In genomic region chr8:124393927-124394326, GRCm38 (mm10) we compare ENCODE assay signal across 12 mouse cellular contexts. TPM values are rescaled to one million over a fixed set of nuclear protein-coding genes. Genes with fewer than 3 reads are reported as not detected.
A peak's percentile ranks its signal among the peaks of the same experiment; 100 is the strongest.
DNase-seq lines count a peak whose midpoint lies in the region; ATAC-seq and TF ChIP-seq lines count a peak whose summit lies in the region.
"Had no signal": no experiment of that assay in that cellular context is flagged by ENCODE, and none has a peak within 500 bp of the region (broad histone marks: within the 10 kb centered on the region; RNA-seq: fewer than 3 reads in every experiment).

No protein-coding gene starts in this region.

- no peaks in the 10 kb centered on the region for H3K27me3 ChIP-seq in cerebellum, adult 2 months (ENCODE audit: control insufficient read depth, insufficient read depth, low read length)
- H3K27me3 ChIP-seq in limb, embryonic 11.5 days (ENCODE audit: control insufficient read depth, insufficient read depth, low read length), result no peaks in the 10 kb centered on the region
- no peaks in the 10 kb centered on the region for H3K27me3 ChIP-seq in limb, embryonic 10.5 days (ENCODE audit: low read depth, poor library complexity, severe bottlenecking)
- peaks cover 15% of the 10 kb centered on the region for H3K27me3 ChIP-seq in CH12.LX (replicated peaks)
- H3K27me3 ChIP-seq in embryonic facial prominence, embryonic 10.5 days (replicated peaks; ENCODE audit: low read depth, poor library complexity, severe bottlenecking), result no peaks in the 10 kb centered on the region

- H3K9ac ChIP-seq in limb, embryonic 11.5 days (ENCODE audit: low read length), result no peak overlapping the region
- H3K9ac ChIP-seq in CH12.LX (ENCODE audit: insufficient read depth, low read depth), result no peak overlapping the region

- no peak for DNase-seq in cerebellum, adult 2 months
- DNase-seq in limb, embryonic 11.5 days (ENCODE audit: low spot score), result peak; percentile 23
- no peak for DNase-seq in limb, embryonic 10.5 days (ENCODE audit: low spot score)
- DNase-seq in CH12.LX (ENCODE audit: extremely low read depth), result no peak
- DNase-seq in embryonic facial prominence, embryonic 10.5 days (ENCODE audit: low spot score), result peak; percentile 19
- no peak for DNase-seq in frontal cortex, postnatal 36 days (ENCODE audit: low spot score in 2 of 2)
- DNase-seq in ovary, postnatal 10 days (ENCODE audit: low spot score), result no peak
- DNase-seq: B cell, adult 2 months; heart, adult 11 months; lung, postnatal 4 days had no signal

- in situ Hi-C loops in CH12.LX (cut with MboI; ENCODE audit: low pct_ligation_motif_present, low pct_unique_long_range_greater_than_20kb, low sequenced_read_pairs), result no loop called here

- no peak for ATAC-seq in cerebellum, adult (ENCODE audit: insufficient number of reproducible peaks, low FRiP score, low TSS enrichment)
- no peak for ATAC-seq in limb, embryonic 11.5 days (ENCODE audit: insufficient number of reproducible peaks, low FRiP score, low TSS enrichment, low read depth)
- ATAC-seq: hindbrain, embryonic 16.5 days had no signal

- TF ChIP-seq CTCF in cerebellum, adult 2 months (IDR thresholded peaks at IDR 0.05; ENCODE audit: borderline replicate concordance, insufficient read depth, low read depth, low read length), result peak; percentile 51
- peak; percentile 48 to 61 for TF ChIP-seq CTCF in CH12.LX (conservative IDR thresholded peaks at IDR 0.05 in 1 of 2, IDR thresholded peaks at IDR 0.05 in 1 of 2; ENCODE audit: low read depth in 2 of 2, low read length in 2 of 2)

- no peak for TF ChIP-seq EP300 in CH12.LX (IDR thresholded peaks at IDR 0.05; ENCODE audit: low read length)

- H3K36me3 ChIP-seq in limb, embryonic 11.5 days (ENCODE audit: control insufficient read depth, insufficient read depth, low read length), result no peaks in the 10 kb centered on the region
- H3K36me3 ChIP-seq in limb, embryonic 10.5 days, result no peaks in the 10 kb centered on the region
- no peaks in the 10 kb centered on the region for H3K36me3 ChIP-seq in CH12.LX (replicated peaks in 1 of 2; ENCODE audit: control insufficient read depth in 1 of 2, insufficient read depth in 1 of 2, low read length in 1 of 2)
- no peaks in the 10 kb centered on the region for H3K36me3 ChIP-seq in embryonic facial prominence, embryonic 10.5 days (replicated peaks)

- TF ChIP-seq RAD21 in CH12.LX (IDR thresholded peaks at IDR 0.05; ENCODE audit: low read depth, low read length), result 0 out of 2 replicates have a peak, but pooled peaks have one; percentile 3

- dilution Hi-C loops in CH12.LX (cut with MboI; ENCODE audit: extremely low pct_ligation_motif_present, extremely low pct_unique_long_range_greater_than_20kb, low sequenced_read_pairs), result no loop called here

- no peak for TF ChIP-seq POLR2A in cerebellum, adult 2 months (IDR thresholded peaks at IDR 0.05; ENCODE audit: borderline replicate concordance, insufficient read depth, low read length)
- TF ChIP-seq POLR2A in CH12.LX (IDR thresholded peaks at IDR 0.05; ENCODE audit: low read depth, low read length), result no peak

- no peak overlapping the region for H3K4me2 ChIP-seq in limb, embryonic 11.5 days (ENCODE audit: low read depth, severe bottlenecking)
- H3K4me2 ChIP-seq in CH12.LX (ENCODE audit: insufficient read depth, low read depth, poor library complexity, severe bottlenecking), result no peak overlapping the region

- H3K4me1 ChIP-seq in cerebellum, adult 2 months (ENCODE audit: control insufficient read depth, insufficient read depth, low read length), result peaks cover 55% of the 10 kb centered on the region
- no peaks in the 10 kb centered on the region for H3K4me1 ChIP-seq in limb, embryonic 11.5 days (ENCODE audit: control insufficient read depth, insufficient read depth, low read length)
- no peaks in the 10 kb centered on the region for H3K4me1 ChIP-seq in limb, embryonic 10.5 days
- H3K4me1 ChIP-seq in CH12.LX (ENCODE audit: control insufficient read depth in 1 of 2, insufficient read depth in 2 of 2), result 0 out of 4 replicates have a peak, but pooled peaks cover 0 to 7% of the 10 kb centered on the region in 2 experiments
- peaks cover 9% of the 10 kb centered on the region for H3K4me1 ChIP-seq in embryonic facial prominence, embryonic 10.5 days

- H3K79me2 ChIP-seq in CH12.LX (replicated peaks; ENCODE audit: control insufficient read depth, extremely low read depth, insufficient read depth, poor library complexity, severe bottlenecking), result no peaks in the 10 kb centered on the region

- no peaks in the 10 kb centered on the region for H3K9me3 ChIP-seq in limb, embryonic 11.5 days (ENCODE audit: control insufficient read depth, low read length)
- no peaks in the 10 kb centered on the region for H3K9me3 ChIP-seq in limb, embryonic 10.5 days (replicated peaks)
- H3K9me3 ChIP-seq in CH12.LX (replicated peaks; ENCODE audit: low read length), result peaks cover 6% of the 10 kb centered on the region
- H3K9me3 ChIP-seq in embryonic facial prominence, embryonic 10.5 days, result no peaks in the 10 kb centered on the region

- WGBS in cerebellum, adult 2 months, result 78% methylated on average over 4 of the region's 4 CpGs
- 83% methylated on average over 4 of the region's 4 CpGs for WGBS in limb, embryonic 11.5 days
- WGBS in limb, embryonic 10.5 days, result 81% methylated on average over 4 of the region's 4 CpGs
- WGBS in embryonic facial prominence, embryonic 10.5 days, result 83% methylated on average over 4 of the region's 4 CpGs

- no peak overlapping the region for H3K27ac ChIP-seq in cerebellum, adult 2 months (ENCODE audit: insufficient read depth, low read length)
- H3K27ac ChIP-seq in limb, embryonic 11.5 days (replicated peaks; ENCODE audit: low read depth, low read length), result no peak overlapping the region
- no peak overlapping the region for H3K27ac ChIP-seq in limb, embryonic 10.5 days
- H3K27ac ChIP-seq in CH12.LX (ENCODE audit: insufficient read depth, low read depth), result no peak overlapping the region
- no peak overlapping the region for H3K27ac ChIP-seq in embryonic facial prominence, embryonic 10.5 days (replicated peaks)

- H3K4me3 ChIP-seq in cerebellum, adult 2 months (replicated peaks; ENCODE audit: insufficient read depth, low read depth, low read length), result no peak overlapping the region
- no peak overlapping the region for H3K4me3 ChIP-seq in limb, embryonic 11.5 days (ENCODE audit: low read depth, low read length)
- no peak overlapping the region for H3K4me3 ChIP-seq in limb, embryonic 10.5 days
- H3K4me3 ChIP-seq in CH12.LX (replicated peaks in 1 of 3; ENCODE audit: low read depth in 2 of 3, low read length in 2 of 3, poor library complexity in 1 of 3), result no peak overlapping the region
- no peak overlapping the region for H3K4me3 ChIP-seq in embryonic facial prominence, embryonic 10.5 days

TF ChIP-seq in CH12.LX, 34 proteins besides CTCF, POLR2A, EP300 and RAD21:
- TF ChIP-seq SMC3 (IDR thresholded peaks at IDR 0.05; ENCODE audit: low read depth, low read length) (peak; percentile 15; the same call in 1 of the 2 replicates), PAX5 (IDR thresholded peaks at IDR 0.05; ENCODE audit: low read length) (no peak)
TF ChIP-seq in CH12.LX: peak in this region for 1.

RNA-seq across cellular contexts. Expression of gene Pgbd5, which starts 45.5 kb away (rescaled TPM):
- 142 and 155 TPM in 2 replicates for polyA plus RNA-seq in cerebellum, adult 2 months (2012; rRNA removed)
- 0.36 and 0.95 TPM in 2 replicates for polyA plus RNA-seq in limb, embryonic 11.5 days (2014; fragmentation: Nextera tagmentation; extraction: Ambion mirVana)
- polyA plus RNA-seq in limb, embryonic 10.5 days (2016; fragmentation: Nextera tagmentation; extraction: Ambion mirVana), result 0.20 and 0.35 TPM in 2 replicates
- total RNA-seq in CH12.LX (2012; rRNA removed) (1.2 and 3.1 TPM in 2 replicates), CH12.LX (2014; rRNA removed) (0.53 and 0.89 TPM in 2 replicates)
- polyA plus RNA-seq in CH12.LX (2012; ENCODE audit: insufficient read length, low read depth), result 3.1 and 3.9 TPM in 2 replicates
- 1.1 and 1.3 TPM in 2 replicates for polyA plus RNA-seq in embryonic facial prominence, embryonic 10.5 days (2016; fragmentation: Nextera tagmentation; extraction: Ambion mirVana)

Comparison
In these comparisons a context has a peak if more than half of its experiments do, and no peak if none do; other contexts are left out.
1. DNase-seq: peak in limb, embryonic 11.5 days (single experiment) and embryonic facial prominence, embryonic 10.5 days (single experiment); none in cerebellum, adult 2 months (0 of 2), limb, embryonic 10.5 days (single experiment), CH12.LX (single experiment), frontal cortex, postnatal 36 days (0 of 2) and ovary, postnatal 10 days (single experiment).
2. RNA of gene Pgbd5, which starts 45.5 kb away (polyA plus RNA-seq): 142 to 155 TPM in cerebellum, adult 2 months; 3.1 to 3.9 TPM in CH12.LX, 1.1 to 1.3 TPM in embryonic facial prominence, embryonic 10.5 days, 0.36 to 0.95 TPM in limb, embryonic 11.5 days and 0.20 to 0.35 TPM in limb, embryonic 10.5 days; every median in the first group is over 10 times any median in the second.